Mouse (Mus musculus) E14TG2a.4 (cell line): ENCODE results near the gene Gm10447.

Experiments used
- CTCF ChIP-seq: conservative IDR thresholded peaks from 2 replicates; pipeline ENCODE4 v1.5.1; 2014; ENCODE audit warnings: low read length
- NANOG ChIP-seq: IDR thresholded peaks from 2 replicates; pipeline ENCODE4 v1.6.1; 2014; ENCODE audit warnings: borderline replicate concordance, low read length, mixed read lengths

DNA sequence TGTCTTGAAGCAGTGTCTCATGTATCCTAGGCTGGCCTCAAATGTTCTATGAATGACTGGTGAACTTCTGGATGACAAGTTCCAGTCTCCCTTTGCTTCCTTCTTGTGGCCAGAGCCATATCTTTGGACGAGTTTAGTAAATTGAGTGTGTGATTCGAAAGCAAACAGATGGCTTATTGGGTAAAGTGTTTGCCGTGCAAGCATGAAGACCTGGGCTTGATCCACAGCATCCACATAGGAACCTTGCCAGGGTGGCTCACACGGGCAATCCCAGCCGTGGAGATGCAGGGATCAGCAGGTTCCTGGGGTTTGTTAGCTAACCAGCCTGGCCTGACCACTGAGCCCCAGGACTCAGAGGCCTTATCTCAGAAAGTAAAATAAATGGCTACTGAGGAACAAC is 3.9 kb downstream of the Gm10447 start:
- no peak for TF ChIP-seq CTCF
- no peak for TF ChIP-seq NANOG
